Mouse (Mus musculus): ENCODE results near the gene Gm20388. TPM values are rescaled to one million over a fixed set of nuclear protein-coding genes. Genes with fewer than 3 reads are reported as not detected.
A peak's percentile ranks its signal among the peaks of the same experiment; 100 is the strongest.
"Not testable (repeated sequence)": the region's sequence is repeated elsewhere in the genome, so short reads cannot be mapped to it uniquely, and the experiment has no call there.

Gm20388 gene
- total RNA-seq, 2 experiments from 2014 or later = 18.6 TPM; not detected in 1

DNA sequence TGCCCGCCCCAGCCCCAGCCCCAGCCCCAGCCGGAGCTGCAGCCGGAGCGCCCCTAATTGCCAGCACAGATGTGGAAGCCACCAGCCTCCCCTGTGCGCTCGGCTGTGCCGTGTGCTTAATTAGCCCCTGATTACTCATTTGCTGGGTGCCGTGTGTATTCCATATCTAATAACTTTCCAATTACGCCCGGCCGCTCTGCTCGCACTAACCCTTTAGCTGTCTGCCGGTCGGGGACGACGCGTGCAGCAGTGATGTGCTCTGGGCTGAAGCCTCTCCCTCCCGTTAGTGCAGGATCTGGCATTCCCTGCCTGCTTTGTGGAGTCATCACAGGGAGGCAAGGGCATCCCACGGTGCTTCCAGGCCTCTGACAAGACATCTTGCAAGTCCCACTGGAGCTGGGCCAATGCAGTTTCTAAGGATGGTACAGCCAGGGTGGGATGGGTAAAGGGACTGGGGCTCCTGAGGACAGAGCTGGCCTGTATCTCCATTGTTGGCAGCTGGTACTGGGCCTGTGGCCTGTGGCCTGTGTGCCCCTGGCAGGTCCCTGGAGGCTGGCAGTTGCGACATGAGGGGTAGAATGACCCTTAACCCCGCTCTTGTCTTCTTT lies 437.2 kb downstream of the Gm20388 start:
- peak in 1 of 2 experiments; percentile 24 for DNase-seq (ENCODE audit: low spot score in 2 of 2)
- intact Hi-C loops (cut with DNase I) = no loop called here

DNA sequence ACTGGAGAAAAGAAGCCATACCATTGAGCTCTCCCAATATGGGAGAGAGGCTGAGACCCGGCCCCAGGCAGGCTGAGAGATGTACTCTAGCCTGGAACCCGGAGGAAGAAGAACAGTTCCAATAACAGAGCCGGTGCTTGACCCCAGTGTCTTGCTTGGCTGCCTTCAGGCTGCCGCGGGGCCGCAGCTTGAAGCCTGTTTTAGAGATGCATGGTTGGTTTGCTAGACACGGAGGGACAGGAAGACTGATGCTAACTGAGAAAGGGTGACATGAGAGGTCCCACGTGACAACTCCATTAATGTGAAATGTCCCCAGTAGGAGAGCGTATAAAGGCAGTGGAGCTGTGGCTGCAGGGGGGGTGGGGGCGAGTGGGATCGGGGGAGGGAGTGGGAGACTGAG lies 438.3 kb downstream of the Gm20388 start:
- intact Hi-C loops (cut with DNase I) = no loop called here
- no peak for DNase-seq (ENCODE audit: low spot score in 2 of 2)

DNA sequence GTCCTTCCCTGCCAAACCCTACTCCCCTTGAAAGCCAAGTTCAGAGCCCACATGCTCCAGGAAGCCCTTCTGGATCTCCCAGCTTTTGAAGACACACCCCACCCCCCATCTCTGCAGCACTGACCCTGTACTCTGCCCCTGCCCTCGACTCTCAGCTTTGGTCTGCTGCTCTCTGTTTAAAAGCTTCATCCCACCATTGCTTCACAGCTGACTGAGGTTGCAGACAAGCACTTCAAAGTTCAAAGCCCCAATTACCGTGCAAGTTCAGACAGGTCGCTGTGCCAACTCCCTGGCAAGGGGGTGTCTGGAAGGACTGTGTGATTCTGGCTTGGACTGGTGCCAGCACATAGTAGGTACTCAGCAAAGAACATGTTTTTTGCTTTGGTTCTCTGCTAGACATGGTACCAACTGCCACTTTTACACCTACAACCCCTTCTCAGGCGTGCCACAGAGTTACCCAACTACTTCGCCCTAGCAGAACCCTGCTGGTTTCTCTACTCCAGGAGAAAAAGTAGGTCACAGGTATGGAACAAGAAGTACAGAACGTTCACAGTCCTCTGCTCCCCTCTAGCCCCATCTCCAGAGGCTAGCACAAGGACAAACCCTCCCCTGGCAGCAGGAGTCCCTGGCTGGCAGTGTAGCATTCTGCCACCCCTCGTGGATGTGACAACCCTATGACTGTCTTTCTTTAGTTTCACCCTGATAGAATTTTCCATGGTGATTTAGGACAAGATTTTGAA lies 440.9 kb downstream of the Gm20388 start:
- peak in 1 of 2 experiments; percentile 19 for DNase-seq (ENCODE audit: low spot score in 2 of 2)
- intact Hi-C loops (cut with DNase I) = loop anchor here (1.0 kb wide), 1 partner anchor 31 kb away; no protein-coding TSS in a partner anchor

DNA sequence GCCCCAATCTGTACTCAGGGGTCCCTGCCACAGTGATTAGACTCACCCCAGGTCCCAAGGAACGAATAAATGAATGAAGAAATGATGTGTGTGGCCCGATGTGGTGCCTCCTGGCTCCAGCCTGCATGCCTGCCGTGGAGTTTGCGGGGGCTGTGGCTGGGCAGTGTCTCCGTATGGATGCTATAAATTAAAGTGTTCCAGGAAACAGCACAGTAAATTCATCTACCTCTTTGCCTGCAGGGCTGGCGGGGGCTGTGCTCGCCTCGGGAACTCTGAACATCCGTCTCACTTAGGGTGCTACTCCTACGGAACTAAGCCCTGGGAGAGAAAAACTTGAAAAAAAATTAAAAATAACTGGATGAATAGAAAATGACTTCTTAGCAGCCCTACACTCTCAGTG lies 441.5 kb downstream of the Gm20388 start:
- intact Hi-C loops (cut with DNase I) = loop anchor here (1.0 kb wide), 1 partner anchor 30 kb away; no protein-coding TSS in a partner anchor
- peak; percentile 75 to 95 for DNase-seq (ENCODE audit: low spot score in 2 of 2)

DNA sequence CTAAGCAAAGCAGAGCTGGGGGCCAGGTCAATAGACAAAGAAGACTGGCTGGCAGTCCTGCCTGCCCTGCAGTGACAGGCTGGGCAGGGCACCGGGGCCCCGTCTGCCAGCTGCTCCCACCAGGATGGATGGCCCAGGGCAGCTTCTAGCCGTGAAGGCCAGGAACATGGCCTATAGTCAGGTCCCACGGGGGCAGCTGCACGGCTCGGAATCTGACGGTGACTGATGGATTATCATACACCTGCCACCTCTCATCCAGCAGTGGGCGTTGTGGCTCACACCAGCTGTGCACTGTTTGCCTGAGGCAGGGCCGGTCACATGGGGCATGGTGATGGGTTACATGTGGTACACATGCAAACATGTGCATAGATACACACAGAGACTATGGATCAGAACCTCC lies 445.4 kb downstream of the Gm20388 start:
- intact Hi-C loops (cut with DNase I) = no loop called here
- DNase-seq (ENCODE audit: low spot score in 2 of 2) = no peak

DNA sequence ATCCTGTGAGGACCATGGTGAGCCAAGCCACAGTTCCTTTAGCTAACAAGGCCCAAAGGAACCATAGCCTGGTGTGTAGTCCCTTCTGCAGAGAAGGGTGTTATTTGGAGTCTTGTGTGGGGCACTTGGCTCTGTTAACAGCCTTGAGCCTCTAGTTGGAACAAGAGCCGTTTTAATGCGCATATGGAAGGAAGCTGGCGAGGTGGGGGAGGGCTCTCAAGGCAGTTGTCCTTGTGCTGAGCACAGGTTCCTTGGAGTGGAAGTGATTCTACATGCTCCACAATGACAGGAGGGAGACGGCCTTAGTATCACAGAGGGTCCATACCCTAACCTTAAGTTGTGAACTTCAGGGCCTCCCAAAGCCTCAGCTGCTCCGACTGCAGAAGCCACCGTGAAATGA lies 446.9 kb downstream of the Gm20388 start:
- intact Hi-C loops (cut with DNase I) = no loop called here
- DNase-seq (ENCODE audit: low spot score in 2 of 2) = no peak

DNA sequence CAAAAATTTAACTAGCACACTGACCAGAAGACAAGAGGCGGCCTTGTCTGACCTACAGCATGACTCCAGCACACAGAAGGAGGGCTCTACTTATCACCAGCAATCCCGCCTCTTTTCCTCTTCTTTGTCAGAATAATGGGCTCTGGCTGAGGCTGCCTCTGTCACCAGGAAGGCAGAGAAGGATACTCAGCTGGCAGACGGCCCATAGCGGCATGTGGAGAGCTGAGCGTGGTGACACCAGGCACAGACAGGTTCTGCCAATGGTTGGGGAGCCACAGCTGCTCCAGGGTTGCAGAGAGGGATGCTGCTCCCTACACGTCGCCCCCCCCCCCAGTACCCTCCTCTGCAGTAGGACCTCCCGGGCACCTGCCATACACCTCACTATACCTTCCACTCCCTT lies 450.7 kb downstream of the Gm20388 start:
- intact Hi-C loops (cut with DNase I) = no loop called here
- peak in 1 of 2 experiments; percentile 56 for DNase-seq (ENCODE audit: low spot score in 2 of 2)

DNA sequence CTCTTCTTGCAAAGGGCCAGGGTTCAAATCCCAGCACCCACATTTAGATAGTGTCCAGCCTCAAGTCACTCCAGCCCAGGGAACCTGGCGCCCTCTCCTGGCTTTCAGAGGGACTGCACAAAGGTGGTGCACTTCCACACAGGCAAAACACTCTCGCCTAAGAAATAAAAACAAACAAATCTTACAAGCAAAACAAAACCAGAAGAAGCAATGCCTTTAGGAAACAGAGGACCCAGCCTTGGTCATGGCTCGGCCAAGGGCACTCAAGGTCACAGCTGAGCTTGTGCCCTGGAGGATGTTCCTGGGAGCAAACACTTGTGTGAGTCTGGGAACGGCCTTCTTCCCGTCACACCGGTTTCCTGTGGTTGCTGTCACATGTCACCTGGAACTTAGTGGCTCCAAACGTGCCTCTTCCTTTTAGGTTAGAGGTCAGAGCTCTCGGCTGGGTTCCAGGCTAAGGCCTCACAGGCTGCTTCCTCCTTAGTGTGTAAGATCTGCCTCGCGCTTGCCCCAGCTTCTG lies 453.0 kb downstream of the Gm20388 start:
- intact Hi-C loops (cut with DNase I) = no loop called here
- no peak for DNase-seq (ENCODE audit: low spot score in 2 of 2)

DNA sequence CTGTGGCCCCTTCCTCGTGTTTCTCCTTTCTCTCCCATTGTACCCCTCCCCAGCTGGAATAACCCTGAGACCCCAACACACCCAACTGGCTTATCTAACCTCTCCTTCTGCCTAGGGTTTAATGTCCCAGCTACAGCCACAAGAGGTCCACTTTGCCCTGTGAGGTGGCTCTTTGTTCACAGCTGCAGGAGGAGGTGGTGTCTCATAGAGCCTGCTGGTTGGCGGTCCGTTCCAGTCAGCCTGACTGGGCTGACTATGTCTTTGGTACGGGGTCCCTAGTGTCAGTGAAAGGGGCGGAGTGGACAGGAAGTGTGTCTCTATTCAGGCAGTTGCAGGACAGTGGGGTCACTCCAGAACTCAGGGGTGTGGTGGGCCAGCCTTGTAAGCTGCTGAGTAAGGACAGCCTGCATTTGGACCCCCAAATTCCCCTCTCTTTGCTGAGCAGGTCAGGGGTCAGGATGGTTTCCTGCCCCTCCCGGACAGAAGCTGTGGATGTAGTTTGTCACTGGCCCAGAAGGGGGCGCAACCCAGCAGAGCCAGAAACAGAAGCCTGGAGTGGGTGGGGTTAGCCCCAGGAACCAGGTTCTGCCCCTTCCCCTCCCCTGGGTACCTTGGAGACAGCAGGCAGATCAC lies 453.6 kb downstream of the Gm20388 start:
- intact Hi-C loops (cut with DNase I) = no loop called here

DNA sequence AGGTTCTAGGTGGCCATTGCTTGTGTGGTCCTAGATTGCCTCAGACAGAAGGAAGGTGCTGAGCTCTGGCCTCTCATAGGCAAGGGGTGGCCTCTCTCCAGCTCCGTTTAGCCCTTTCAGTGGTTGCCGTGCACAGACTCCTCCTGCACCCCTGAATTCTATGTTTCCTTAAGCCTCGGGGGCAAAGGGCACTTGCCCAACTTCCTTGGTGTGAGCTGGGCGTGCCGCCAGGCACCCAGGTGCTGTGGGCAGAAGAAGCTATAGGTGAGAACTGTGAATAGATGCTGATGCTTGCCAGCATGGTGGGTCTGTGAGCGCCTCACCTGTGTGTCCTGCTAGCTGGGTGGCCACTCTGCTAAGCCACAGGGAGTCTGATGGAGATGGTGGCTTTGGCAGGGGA lies 456.2 kb downstream of the Gm20388 start:
- intact Hi-C loops (cut with DNase I) = no loop called here
- DNase-seq (ENCODE audit: low spot score in 2 of 2) = no peak

More for the DNA sequence above, 453.6 kb downstream of the Gm20388 start:
- DNase-seq (ENCODE audit: low spot score in 2 of 2) = no peak

DNA sequence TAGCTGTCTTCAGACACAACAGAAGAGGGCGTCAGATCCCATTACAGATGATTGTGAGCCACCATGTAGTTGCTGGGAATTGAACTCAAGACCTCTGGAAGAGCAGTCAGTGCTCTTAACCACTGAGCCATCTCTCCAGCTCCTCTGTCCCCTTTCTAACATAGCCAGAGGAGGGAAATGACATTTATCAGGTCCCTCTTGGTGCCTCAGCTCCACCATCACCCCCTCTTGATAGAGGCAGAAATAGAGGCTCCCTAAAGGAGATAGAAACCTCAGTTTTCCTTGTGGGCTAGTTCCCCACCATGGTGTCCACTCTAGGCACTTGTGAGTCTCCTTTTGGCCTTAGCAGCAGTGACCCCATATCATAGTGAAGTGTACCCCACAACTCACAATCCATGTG lies 457.6 kb downstream of the Gm20388 start:
- DNase-seq (ENCODE audit: low spot score in 2 of 2); intact Hi-C loops (cut with DNase I): not testable (repeated sequence)

DNA sequence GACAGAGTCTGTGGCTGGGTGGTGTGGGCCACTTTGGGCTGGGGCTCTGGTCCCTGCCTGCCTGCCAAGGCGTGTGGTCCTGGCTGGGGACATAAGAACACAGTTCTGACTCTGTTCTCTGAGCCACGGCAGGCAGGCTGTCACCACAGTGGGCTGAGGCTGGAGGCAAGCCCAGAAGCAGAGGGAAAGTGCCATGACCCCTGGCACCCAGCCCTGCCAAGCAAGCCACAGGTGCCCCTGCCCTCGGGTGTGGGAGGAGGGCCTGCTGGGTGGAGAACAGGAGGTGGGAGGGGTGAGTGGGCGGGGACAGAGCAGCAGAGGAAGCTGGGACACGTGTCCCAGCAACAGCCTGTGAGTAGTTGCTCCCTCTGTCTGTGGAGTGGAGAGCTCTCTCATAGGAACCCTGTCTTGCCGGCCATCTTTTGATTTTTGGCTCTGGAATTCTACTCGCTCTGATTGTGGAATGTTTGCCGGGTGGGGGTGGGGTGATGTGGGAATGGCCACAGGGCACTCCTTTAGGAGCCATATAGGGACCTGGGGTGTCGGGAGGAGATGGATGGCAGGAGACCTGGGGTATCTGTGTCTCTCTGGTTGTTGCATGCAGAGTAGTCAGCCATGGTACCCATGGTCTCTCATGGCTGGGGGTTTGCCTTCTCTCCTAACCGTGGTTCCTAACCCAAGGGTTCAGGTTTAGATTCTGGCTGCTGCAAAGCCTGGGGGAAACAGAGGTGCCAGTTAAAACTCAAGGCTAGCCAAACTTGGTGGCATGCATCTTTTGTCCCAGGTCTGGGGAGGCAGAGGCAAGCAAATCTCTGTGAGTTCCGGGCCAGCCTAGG lies 458.4 kb downstream of the Gm20388 start:
- DNase-seq (ENCODE audit: low spot score in 2 of 2) = peak; percentile 68 to 80
- intact Hi-C loops (cut with DNase I) = no loop called here

DNA sequence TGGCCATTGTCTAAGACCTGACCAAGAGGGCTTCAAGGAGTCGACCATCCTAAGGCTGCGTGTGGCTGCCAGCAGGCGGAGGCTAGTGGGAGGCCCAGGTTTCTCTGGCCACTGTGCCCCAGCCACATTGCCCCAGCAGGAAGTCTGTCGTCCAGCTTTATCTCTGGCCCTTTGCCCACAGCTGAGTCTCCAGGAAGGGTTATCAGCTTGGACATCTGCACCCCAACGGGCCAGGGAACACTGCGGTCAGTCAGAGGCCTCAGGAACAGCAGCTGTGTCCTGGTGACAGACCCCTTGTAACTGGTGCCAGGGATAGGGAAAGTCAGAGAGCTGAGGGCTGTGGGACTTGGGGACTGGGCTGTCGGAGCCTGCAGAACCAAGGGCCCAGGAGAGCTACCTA lies 459.3 kb downstream of the Gm20388 start:
- DNase-seq (ENCODE audit: low spot score in 2 of 2) = peak in 1 of 2 experiments; percentile 22
- intact Hi-C loops (cut with DNase I) = no loop called here

DNA sequence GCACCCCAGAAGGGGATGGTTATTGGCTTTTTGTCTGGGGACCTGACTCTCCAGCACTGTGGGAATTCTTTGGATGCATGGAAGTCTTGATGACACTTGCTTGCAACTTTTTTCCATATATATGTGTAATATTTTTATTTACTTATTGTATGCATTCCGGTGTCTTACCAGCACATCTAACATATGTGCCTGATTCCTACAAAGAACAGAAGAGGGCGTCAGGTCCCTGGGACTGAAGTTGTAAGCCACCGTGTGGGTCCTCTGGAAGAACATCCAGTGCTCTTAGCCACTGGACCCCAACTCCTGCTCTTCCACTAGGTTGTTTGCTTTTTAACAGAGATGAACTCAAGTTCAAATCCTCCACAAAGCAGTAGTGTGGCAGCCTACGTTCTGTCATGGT lies 459.8 kb downstream of the Gm20388 start:
- intact Hi-C loops (cut with DNase I) = no loop called here
- DNase-seq (ENCODE audit: low spot score in 2 of 2) = no peak

DNA sequence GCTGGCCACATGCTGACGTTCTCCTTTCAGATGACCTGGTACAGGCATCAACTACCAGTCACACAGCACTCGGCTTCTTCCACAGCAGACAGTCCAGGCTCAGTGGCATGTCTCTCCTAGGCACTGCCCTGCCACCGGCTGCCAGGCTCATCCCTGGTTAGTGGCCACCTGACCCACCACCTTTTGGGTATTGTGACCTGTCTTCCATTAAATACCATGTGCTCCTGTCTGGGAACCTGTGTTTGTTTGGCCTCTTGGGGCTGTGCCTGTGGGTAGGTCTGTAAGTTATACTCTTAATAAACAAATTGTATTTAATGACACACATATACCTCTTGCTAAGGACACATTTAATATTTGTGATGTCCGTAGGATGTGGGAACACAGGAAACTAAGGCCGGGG lies 460.5 kb downstream of the Gm20388 start:
- no peak for DNase-seq (ENCODE audit: low spot score in 2 of 2)
- intact Hi-C loops (cut with DNase I) = no loop called here

DNA sequence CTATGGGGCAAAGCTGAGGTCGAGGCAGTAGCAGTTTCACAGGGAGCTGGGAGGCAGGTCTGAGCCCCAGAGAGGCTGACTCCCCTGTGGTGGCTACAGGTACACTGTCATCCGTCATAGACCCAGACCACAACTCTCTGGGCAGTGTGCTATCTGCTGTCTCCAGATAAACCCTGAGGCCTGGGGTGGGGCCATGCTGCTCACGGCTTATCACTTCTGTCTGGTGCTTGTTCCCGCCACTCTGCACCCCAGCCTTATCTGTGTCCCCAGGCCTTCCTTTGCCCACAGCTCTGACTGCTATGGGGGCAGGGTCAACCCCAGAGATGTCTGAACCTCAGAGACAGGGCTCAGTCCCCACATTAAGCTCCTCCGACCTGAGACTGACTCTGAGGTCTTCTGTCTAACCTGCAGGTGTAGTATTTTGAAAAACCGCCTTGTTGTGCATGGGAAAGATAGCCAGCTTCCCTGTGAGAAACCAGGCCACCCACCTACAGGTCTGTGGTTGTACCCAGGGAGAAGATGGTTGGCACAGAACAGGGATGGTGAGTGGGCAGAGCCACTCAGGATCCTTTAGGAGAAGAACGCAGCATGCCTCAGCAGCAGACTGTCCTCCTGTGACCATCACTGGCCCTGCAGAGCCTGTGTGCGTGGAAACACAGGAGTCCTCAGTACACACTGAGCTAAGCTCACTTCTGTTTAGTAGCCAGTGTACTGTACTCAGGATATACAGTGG lies 461.2 kb downstream of the Gm20388 start:
- peak; percentile 27 to 83 for DNase-seq (ENCODE audit: low spot score in 2 of 2)
- intact Hi-C loops (cut with DNase I) = no loop called here

DNA sequence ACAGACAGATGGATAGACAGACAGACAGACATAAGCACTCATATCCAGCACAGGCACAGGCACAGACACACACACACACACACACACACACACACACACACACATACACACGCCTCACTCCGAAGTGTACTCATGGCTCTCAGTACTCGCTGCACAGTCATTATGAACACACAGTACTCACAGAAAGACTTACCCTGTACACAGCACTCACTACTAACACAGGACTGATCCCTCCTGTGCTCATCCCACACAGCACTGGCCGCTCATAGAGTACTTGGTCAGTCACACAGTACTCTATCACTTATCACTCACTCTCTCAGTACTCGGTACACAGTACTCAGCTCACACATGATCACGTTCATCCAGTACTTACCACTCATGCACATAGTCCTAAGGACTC lies 462.0 kb downstream of the Gm20388 start:
- no peak for DNase-seq (ENCODE audit: low spot score in 2 of 2)
- intact Hi-C loops (cut with DNase I) = no loop called here

DNA sequence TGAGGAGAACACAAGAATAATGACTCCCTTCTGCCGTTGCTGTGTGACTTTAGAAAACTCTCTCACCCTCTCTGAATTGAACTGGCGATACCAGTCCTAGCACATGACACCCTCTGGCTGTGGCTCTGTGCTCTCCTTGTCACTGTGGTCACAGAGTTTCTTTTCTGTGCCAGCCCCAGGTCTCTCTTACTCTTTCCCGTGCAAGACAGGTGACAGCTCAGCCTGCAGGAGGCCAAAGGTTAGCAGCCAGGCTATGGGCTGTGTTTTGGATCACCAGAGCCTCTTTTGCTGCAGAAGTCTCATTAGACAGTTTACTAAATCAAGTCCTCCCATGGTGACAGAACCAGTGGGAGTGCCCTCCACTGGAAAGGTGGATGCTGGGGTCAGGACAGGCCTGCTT lies 463.0 kb downstream of the Gm20388 start:
- no peak for DNase-seq (ENCODE audit: low spot score in 2 of 2)

DNA sequence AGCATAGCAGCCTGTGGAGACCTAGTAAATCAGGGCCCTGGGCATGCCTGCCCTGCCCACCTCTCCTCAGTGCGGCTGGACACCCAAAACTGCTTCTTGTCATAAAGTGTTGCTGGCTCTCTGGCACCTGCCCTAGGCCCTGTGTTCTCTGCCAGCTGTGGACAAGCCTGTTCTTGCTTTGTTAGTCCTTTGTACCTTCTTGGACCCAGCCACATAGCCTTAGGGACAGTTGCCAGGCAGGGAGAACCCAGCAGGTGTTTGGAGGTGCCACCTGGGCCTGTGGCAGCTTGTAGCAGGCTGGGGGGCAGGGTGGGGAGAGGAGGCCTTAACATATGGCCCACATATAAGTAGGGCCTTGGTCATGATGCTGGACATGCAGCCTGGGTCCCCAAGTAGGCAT lies 463.4 kb downstream of the Gm20388 start:
- intact Hi-C loops (cut with DNase I) = no loop called here

More for the DNA sequence above, 463.0 kb downstream of the Gm20388 start:
- intact Hi-C loops (cut with DNase I) = no loop called here

More for the DNA sequence above, 463.4 kb downstream of the Gm20388 start:
- no peak for DNase-seq (ENCODE audit: low spot score in 2 of 2)
